Mouse (Mus musculus): Measurements from ENCODE around the gene Slc16a13.
A peak's percentile ranks its signal among the peaks of the same experiment; 100 is the strongest.

Slc16a13 gene

DNA sequence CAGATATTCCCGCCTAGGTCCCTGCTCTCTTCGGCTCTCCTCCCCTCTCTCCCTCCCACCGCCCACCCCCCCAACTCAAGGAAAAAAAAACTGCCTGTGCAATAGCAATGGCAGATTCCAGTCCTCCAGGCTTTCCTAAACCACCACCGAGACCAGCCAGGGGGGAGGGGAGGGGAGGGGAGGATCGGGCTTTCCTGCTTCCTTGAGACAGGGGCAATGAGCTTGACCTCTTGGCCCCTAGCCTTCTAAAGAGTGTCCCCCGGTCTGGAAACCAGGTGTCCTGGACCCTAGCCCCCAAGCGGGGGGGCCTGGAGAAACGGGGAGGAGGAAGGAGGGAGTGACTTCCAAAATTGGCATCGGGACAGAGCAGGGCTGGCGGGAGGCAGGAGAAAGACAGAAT, 11.7 kb upstream of the Slc16a13 start:
- DNase-seq (ENCODE audit: low spot score in 2 of 2) = peak in 1 of 2 experiments; percentile 61

DNA sequence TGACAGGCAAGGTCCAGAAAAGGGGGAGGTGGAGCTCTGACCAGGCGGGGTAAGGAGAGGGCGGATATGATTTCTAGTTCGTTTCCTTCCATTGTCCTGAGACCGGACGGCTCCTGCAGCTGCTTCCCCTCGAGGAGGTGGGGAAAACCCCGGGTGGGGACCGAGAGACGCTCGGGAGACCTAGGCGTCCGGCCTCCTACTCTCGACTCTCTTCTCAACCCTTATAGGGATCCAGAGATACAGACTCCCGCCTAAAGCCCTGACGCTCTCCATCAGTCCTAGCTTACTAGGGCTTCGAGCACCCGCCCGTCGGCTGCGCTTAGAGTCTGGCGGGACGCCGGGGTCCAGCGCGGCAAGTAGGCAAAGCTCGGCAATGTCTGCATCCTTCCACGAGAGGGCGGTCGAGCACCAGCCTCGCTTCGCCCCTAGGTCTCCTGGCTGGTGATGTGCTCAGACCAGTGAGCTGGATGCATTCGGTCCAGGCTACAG, 9.4 kb upstream of the Slc16a13 start:
- peak; percentile 85 to 90 for DNase-seq (ENCODE audit: low spot score in 2 of 2)

DNA sequence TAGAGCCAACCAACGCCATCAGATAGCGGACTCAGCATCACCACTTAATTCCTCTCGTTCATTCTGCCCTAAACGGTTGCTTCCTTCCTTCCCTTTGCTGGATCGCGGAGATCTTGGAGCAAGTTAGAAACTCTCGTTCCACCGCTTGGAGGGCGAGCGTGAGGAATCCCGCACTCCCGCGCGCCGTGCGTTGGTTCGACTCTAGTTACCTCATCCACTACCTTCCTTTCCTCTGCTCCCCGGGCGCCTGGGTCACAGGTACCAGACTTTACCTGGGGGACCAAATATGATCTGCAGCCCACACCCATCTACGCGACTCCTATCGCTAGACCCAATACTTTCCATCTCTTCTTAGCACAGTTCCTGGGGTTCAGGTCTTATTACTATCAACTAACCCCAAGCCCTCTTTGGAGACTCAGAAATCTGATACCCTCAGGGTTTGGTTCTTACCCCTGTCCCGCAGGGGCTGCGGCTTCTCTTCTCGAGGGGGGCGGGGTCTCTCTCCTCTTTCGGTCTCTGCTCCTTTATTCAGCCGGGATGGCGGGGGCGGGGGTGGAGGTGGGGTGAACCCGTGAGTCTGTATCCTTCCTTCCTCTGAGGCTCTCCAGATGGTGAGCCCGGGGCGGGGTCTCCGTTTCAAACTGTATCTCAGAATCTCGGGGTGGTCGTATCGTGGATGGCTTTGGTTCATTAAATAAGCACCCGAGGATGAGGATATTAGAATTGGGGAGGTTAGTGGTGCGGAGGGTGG, 8.6 kb upstream of the Slc16a13 start, which contains the start of gene Bcl6b:
Gene Bcl6b (minus strand): TSS at position 539 of the 751 bp plus-strand sequence.
- DNase-seq (ENCODE audit: low spot score in 2 of 2) = no peak

DNA sequence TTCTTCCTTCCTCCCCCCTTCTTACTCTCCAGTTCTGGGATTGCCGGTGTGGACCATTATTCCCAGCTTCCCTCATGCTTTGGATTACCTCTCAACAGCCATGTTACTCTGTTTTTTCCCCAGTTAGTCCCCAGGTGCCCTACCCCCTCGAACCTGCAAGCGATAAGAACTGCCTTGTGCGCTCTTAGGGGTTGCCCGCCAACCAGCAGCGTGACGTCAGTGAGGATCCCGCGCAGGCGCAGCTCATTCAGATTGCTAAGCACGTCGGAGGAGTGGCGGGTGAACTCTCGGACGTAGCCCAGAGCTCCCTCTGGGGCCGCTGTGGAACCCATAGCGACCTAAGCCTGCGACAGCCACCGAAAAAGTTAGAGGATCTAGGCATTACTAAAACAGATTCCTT, 8.0 kb upstream of the Slc16a13 start:
- peak; percentile 66 to 86 for DNase-seq (ENCODE audit: low spot score in 2 of 2)

DNA sequence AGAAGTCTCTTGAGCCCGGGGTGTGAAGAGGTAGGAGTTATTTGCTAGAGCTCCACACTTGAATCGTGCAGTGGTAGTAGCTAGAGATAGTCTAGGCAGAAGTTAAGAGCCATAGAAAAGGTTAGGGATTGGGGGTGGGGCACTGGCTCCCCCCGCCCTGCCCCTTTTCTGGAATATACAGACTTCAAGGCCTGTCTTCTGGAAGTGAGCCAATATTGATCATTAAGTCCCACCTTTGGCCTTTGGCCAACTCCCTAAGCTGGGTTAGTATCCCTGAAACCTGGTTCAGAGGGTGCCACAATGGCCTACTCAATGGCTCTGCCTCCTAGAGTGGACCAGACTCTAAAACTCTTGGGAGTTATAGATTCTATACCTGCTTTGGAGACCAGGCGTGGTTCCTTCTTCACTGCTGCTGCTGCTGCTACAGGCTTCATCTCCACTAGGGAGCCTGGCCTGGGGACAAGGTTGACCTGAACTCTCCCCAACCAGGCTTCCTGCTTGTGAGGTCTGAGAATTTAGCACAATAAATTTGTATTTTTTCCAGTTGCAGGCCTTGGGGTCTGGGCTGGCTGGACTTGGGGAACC, 6.9 kb upstream of the Slc16a13 start:
- DNase-seq (ENCODE audit: low spot score in 2 of 2) = no peak

DNA sequence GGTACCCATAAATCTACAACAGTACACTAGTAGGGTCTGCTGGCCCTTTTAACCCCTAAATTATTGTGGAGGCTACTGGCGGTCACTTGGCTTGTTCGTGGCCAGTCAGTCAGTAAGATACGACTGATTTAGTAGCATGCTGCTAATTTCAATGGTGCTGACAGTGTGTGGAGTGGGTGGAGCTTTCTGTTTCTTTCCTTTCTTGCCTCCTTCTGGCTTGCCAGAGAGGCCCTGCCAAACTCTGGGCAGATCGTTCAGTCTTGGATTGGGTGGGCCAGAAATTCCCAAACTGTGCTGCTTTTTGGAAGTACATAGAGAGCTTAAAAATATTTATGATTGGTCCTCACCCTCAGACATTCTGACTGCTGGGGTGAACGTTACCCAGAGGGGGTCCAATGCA, 6.3 kb upstream of the Slc16a13 start:
- no peak for DNase-seq (ENCODE audit: low spot score in 2 of 2)

DNA sequence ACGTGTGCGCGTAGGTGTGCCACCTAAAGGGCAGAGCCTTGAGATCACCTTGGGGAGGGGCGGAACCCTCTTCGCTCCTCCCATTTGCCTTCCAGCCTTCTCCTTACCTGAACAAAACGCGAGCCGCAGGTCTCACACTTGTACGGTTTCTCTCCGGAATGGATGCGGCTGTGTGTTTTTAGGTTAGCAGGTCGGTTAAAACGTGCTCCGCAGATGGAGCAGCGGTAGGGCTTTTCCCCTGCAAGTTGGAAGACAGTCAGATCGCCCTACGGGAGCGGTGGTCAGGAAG, 5.7 kb upstream of the Slc16a13 start:
- no peak for DNase-seq (ENCODE audit: low spot score in 2 of 2)

DNA sequence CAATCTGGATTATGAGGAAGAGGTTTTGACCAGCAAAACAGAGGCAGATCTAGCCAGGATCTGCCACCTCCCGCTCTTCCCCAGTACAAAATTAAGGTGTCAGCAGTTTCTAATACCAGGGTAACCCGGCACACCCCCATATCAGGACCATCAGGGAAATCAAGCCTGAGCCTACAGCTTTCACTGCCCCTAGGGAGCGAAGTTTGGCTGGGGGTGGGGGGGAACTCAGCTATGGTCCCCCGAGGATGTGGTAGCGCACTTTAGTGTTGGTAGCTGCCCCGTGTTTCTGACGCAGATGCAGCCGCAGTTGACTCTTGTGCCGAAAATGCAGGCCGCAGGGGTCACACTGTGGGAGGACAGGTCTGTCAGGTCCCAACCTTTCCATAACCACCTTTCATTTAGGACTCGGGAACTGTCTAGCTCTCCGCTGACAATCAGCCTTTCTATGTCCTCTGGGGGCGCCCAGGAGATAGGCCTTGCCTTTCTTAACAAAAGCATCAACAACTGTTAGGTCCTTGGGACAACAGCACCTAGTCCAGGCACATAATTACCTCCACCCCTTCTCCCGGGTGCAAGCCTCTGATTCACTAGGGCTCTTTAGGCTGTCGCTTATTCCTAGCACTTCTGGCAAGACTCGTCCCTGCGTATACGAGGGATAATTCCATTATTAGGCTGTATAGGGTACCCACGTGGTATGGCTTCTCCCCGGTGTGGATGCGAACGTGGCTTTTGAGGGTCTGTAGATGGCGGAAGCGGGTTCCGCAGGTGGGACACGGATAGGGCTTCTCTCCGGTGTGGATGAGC, 5.1 kb upstream of the Slc16a13 start:
- DNase-seq (ENCODE audit: low spot score in 2 of 2) = no peak

DNA sequence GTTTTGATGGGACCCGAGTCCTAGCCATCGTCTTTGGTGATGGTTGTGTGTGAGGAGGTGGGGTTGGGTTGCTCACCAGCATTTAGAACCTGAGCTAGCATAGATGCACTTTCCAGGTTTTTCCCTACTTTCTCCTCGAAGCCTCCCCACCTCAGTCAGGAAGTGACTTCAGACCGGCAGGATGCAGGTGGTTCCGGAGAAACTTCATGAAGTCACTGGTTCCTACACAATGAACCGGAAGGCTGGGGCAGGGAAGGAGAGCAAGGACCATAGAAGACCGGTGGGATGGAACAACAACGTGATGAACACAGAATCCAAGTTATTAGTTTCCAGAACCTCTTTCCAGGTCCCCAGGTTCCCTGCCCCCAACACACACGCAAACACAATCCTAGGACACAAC, 2.9 kb upstream of the Slc16a13 start:
- DNase-seq (ENCODE audit: low spot score in 2 of 2) = no peak

DNA sequence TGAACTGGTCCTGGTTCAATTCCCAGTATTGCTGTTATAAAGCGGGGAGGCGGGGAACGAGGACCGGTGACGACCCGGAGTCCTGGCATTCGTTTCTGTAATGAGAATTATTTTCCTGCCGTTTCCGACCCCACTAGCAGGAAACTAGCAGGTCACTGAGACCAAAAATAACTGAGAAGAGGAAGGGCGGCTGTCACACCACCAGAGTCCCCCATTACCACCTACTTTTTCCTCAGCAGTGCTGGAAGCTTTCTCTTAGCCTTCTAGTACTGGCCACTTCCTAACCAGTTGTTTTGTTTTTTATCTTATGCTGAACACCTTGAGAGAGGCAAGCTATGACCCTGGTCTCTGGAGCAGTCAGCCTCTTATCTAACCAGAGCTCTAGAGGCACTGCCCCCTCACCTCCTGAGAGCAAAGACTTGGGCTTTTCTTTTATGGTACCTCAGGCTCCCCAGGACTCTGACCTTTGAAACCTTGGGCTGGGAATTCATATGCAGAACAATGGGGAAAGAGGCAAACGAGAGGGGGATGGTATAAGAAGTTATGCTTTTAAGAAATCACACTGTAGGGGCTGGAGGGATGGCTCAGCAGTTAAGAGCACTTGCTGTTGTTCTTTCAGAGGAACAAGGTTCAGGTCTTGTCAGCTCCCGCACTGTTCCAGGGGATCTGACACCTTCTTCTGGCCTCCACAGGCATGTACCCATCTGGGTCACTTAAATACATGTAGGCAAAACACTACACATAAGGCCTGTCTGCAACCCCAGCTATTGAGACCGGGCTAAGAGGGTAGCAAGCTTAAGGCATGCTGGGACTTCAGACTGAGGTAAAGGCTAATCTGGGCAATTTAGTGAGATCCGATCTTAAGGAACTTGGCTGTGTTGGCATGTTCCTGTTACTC, 988 bp upstream of the Slc16a13 start:
- DNase-seq (ENCODE audit: low spot score in 2 of 2) = no peak

DNA sequence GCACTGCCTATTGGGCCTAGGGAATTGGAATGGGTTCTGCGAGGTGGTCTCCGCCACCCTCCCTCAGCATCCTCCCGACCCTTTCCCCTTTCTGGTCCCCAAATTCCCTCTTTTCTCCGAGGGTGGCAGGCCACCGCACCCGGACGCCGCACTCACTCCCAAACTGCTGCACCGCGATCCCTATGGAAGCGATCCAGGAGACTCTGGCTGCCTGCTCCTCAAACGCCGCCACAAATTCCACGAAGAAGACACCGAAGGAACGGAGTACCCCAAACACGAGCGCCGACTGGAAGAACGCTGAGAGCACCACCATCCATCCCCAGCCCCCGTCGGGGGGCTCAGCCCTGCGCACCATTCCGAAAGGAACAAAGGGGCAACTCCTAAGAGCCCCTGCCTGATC, 541 bp downstream of the Slc16a13 start:
- no peak for DNase-seq (ENCODE audit: low spot score in 2 of 2)

DNA sequence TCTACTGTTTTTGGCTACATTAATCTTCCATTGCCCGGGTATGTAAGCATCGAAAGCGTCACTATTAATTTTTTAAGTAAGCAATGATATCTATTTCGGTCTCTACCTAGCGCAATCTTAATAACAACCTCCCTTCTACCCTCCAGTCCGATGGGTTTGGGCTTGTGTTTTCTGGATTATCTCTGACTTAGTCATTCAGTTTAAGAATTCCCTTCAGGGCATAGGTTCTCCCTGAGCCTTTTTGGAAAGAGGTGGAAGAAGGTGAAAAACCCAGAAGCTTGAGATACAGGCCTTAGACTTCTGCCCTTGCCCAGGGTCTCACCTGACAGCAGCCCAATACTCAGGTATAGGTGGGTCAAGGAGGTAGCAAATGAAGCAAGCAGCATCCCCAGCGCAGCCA, 991 bp downstream of the Slc16a13 start:
- DNase-seq (ENCODE audit: low spot score in 2 of 2) = no peak

DNA sequence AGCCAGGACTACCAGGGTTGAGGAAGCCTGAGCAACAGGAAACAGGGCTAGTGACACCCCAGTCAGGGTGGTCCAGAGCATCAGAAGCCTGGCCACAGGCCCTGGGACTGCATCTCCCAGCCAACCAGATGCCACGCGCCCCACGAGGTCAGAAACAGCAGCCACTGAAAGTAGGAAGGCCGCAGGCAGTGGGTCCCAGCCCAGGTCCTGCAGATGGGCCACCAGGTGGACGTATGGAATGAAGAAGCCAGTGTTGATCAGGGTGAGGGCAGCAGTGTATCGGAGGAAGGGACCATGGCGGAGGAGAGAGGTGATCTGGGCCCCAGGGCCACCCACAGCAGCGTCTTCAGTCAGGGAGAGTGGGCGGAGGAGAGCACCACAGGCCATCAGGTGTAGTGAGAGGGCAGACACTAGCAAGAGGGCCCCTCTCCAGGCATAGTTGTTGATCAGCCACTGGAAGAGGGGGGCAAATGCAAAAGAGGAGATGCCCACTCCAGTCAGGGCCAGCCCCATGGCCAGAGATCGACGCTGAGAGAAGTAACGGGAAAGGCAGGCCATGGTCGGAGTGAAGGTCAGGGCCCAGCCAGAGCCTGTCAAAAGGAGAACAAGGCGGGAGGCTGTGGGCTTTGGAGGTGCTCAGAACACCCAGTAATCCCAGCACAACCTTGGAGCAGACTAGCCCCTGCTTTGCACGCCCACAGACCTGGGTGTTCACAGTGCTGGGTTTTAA, 2.0 kb downstream of the Slc16a13 start:
- no peak for DNase-seq (ENCODE audit: low spot score in 2 of 2)

DNA sequence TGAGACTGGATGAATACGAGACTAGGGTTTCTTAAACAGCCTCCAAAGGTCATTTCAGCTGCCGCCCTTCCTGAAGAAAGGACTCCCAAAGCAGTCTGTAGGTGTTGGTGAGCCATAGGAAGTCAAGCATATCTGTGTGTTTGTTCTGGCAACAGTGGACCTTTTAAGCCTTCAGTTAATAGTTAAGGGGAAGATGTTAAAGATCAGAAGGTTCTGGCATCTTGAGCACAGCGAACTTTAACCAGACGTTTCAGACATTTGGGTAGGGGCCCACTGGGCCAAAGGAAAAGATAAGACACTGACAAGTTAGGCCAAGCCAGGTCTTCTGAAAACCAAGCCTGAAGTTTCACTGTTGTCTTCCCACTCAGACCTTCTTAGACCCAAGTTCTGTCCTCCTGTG, 2.8 kb downstream of the Slc16a13 start:
- DNase-seq (ENCODE audit: low spot score in 2 of 2) = no peak

DNA sequence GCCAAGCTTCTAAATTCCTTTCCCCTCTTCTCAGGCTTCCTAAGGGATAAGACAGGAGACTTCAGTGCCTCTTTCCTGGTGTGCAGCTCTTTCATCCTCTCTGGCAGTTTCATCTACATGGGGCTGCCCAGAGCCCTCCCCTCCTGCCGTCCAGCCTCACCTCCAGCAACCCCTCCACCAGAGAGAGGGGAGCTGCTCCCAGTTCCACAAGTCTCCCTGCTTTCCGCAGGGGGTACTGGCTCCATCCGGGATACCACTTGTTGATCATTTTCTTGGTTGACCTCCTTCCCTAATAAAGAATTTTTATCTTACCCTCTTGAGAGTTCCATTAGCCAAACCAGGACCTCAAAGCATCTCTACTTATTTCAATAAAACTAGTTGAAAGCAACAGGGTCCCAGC, 4.8 kb downstream of the Slc16a13 start:
- no peak for DNase-seq (ENCODE audit: low spot score in 2 of 2)

DNA sequence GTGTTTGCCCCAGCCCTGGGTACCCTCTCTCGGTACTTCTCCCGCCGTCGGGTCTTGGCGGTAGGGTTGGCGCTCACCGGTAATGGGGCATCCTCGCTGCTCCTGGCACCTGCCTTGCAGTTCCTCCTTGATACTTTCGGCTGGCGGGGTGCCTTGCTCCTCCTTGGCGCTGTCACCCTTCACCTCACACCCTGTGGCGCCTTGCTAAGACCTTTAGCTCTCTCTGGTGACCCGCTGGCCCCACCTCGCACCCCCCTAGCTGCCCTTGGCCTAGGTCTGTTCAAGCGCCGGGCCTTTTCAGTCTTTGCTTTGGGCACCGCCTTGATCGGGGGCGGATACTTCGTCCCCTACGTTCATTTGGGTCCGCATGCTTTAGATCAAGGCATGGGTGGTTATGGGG, 5.6 kb downstream of the Slc16a13 start:
- DNase-seq (ENCODE audit: low spot score in 2 of 2) = no peak

DNA sequence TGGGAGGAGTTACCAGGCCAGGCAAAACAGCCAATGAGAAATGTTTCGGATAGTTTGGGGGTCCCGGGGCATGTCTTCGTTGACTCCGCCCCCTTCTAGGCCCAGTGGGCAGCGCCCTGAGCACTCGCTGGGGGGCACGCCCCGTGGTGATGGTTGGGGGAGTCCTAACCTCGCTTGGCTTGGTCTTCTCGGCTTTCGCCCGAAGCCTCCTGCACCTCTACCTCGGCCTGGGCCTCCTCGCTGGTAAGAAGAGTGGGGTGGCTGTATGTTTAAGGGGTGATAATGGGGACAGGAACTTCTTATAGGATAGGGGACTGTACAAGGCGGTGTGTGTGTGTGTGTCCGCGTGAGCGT, 6.0 kb downstream of the Slc16a13 start:
- DNase-seq (ENCODE audit: low spot score in 2 of 2) = no peak

DNA sequence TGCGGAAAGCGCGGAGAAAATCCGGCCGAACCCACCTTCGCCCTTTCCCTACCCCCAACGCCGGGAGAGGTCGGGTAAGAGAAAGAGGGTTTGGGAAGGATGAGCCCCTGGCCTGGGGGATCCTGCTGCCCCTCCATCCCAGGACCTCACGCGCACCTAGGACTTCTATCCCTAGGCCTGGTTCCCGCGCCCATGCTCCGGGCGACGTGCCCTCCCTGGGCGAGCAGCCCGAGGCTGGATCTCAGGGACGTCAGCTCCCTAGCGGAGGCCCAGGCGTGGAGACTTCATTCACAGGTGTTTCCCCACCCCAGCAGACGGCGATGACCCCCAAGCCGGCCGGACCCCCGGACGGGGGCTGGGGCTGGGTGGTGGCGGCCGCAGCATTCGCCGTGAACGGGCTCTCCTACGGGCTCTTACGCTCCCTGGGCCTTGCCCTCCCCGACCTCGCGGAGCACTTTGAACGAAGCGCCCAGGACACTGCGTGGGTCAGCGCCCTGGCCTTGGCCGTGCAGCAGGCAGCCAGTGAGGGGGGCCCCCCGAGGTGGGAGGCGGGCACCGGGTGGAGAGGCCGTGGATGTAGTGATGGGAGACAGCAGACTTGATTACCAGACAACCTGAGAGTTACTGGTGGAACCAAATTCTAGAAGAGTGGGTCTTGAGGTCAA, 6.5 kb downstream of the Slc16a13 start:
- no peak for DNase-seq (ENCODE audit: low spot score in 2 of 2)

DNA sequence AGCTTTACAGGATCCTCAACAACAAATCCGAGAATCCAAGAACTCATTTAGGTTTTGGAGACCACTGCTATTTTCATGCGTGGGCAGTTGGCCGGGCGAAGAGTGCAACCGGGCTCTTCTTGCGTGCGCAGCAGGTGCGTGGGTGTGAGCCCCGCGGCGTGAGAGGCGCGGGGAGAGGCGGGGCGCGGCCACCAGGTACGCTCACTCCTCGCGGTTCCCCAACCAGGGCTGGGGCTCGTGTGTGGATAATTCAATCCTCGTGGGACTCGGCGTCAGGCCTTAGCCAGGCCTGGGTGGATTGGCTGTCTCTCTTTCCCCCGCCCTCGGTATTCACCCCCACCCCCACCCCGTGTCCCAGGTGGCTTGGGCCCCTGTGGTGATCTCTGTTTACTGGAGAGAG, 7.1 kb downstream of the Slc16a13 start:
- no peak for DNase-seq (ENCODE audit: low spot score in 2 of 2)

DNA sequence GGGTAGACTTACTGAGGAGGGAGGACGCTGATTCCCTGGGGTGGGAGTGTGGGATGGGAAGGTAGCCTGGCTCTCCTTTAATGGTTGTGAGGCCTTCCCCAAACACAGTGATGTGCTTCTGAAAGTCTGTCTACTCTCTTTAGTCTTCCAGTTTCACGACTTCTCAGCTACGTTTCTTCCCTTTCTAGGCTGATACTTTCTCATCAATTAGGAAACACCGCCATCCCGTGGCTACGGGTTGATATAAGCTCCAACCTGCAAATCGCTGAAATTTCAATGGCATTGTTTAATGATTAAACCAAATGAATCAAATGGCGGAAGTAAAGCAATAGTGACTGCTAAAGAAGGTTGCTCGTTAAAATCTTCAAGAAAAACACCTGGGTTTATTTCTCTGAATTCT, 8.0 kb downstream of the Slc16a13 start:
- DNase-seq (ENCODE audit: low spot score in 2 of 2) = peak in 1 of 2 experiments; percentile 73

DNA sequence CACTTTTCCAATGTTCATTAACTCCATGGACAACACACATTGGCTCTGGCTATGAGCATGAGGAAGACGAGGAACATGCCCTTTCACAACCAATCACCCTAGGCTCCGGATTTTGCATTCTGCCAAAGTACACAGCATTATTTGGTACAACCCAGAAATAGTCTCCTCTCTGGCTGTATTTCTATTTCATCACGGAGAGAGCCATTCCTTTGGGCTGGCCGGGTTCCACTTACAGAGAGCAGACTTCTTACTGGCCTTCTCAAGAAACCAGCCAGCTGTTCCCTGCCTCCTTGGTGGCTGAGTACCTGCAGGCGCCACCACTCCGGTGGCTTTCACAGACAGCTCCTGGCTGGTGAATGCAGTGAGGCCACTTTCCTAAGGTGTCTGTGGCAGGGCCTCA, 8.4 kb downstream of the Slc16a13 start, which contains the start of gene Slc16a11:
Gene Slc16a11 (plus strand): TSS at position 330 of the 400 bp plus-strand sequence.
- no peak for DNase-seq (ENCODE audit: low spot score in 2 of 2)
